Mouse (Mus musculus) B cell, adult 2 months (primary cell): ENCODE data around the gene Abcb1a.
"Not testable (repeated sequence)": the region's sequence is repeated elsewhere in the genome, so short reads cannot be mapped to it uniquely, and the experiment has no call there.

Experiments
- DNase-seq, 2 experiments: peaks; one replicate each; pipeline ENCODE4 v3.0.0; 2022

The Abcb1a gene

DNA sequence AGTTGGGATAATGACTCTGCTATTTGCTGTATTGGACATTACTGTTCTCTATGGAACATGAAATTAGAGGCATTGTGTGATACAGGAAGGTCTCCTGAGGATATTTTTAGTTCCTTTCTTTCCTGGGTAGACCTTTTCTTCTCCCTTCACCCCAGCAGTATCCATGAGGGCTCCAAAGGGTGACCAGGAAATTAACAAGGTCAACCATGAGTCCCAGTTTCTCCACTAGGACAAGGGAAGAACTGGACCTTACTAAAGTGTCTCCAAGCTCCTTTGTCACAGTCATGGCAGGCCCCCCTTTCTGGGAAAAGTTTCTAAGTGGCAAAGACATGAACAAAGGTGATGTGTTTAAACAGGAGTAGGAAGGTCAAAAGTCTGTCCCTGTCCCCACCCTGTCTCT is 72.8 kb downstream of the Abcb1a start:
- no peak for DNase-seq

DNA sequence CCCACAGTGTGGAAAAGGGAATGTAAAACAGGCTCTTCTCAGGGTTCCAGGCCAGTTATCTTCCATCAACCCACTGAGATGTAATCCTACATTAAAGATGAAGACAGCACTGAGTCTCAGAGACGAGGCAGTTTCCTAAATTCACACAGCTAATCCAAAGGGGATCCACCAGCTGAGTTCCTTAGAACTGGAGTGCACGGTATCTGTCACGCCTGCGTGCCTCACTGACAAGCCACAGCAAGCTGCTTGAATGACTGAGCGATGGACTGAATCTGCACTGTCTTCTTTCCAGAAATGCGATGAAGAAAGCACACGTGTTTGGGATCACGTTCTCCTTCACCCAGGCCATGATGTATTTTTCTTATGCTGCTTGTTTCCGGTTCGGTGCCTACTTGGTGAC is 73.4 kb downstream of the Abcb1a start:
- DNase-seq: not testable (repeated sequence)

DNA sequence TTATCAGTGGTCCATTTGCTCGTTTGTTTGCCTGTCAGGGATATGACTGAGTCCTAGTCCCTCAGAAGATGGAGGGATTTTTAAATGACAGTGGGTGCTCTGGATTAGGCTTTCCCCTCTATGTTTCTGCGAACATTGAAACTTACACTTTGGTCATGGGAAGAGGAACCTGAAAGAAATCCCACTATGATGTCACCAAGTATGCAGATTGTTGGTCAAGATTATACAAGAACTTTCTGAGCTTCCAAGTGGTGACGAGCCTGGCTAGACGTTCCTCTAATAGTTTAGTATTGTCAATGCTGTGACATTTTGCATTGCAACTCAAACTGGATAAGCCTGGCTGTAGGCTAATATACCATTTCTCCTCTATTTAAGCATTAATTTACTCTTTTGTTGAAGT is 76.5 kb downstream of the Abcb1a start:
- no peak for DNase-seq

DNA sequence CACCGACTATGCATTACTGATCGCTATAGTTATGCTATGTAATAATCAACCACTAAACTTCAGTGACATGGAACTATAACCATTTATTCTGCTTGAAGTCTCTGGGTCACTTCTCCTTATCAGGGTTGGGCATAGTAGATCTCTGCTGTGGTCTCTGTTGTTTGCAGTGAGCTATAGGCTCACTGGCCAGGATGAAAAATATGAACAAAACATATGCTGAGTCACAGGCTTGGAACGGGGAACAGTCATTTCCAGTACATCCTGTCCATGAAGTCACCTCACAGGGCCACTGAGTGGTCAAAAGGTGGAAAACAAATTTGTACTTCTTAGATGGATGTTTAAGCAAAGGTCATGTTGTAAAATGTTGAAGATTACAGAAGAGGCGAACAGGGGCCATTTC is 77.2 kb downstream of the Abcb1a start:
- DNase-seq: no peak

DNA sequence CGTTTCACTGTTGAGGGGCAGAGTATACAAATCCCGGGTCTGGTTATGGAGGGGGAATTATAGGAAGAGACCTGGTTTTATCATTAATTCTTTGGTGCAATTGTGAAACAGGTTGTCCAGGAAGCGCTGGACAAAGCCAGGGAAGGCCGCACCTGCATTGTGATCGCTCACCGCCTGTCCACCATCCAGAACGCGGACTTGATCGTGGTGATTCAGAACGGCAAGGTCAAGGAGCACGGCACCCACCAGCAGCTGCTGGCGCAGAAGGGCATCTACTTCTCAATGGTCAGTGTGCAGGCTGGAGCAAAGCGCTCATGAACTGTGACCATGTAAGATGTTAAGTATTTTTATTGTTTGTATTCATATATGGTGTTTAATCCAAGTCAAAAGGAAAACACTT is 87.4 kb downstream of the Abcb1a start:
- DNase-seq: not testable (repeated sequence)

DNA sequence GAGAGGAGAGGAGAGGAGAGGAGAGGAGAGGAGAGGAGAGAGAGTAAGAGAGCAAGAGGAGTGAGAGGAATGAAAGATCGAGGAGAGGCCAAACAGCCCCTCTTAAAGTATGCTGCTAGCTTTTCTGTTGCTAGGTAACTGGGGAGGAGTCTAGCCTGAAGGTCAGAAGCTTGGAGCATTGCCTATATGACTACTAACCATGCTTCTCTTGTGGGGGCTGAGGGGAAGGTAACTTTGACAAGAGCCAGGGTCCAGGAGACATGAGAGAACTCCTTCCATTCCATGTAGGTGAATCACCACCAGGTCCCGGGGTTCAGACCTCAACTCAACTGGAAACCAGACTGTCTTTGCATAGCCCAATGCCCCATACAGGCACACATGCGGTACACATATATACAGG is 113.0 kb downstream of the Abcb1a start:
- no peak for DNase-seq

DNA sequence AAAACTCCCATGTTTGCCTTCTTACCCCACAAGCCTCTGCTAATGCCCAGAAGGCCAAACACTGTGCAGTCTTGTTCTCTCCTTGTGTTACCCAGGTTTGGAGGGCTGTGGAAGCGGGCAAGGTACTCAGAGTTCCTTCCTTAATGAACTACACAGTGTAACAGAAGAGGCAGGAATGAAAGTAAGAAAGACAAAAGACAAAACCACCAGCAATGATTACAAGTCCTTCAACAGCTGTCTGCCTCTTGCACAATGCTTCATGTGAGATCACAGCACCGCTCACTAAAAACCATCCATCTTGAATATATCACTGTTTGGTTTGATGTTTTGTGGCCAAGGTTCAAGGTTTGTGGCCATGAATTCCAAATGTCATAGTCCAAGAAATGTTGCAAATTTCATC is 118.4 kb downstream of the Abcb1a start:
- no peak for DNase-seq

DNA sequence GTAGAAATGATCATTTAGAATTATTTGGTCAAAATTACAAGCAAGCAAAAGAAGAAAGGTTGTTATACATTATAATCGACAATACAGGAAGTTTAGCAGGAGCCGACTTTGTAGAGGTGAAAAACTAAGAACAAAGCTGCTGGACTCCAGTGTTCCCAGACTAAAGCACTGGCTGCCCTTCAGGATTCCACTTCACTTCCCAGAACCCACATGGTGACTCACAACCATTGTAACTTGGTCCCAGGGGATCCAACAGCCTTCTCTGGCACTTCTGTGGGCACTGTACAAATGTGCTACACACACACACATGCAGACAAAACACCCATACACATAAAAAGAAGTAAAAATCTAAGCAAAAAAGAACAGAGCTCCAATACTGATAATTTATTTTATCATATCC is 118.9 kb downstream of the Abcb1a start:
- DNase-seq: no peak

DNA sequence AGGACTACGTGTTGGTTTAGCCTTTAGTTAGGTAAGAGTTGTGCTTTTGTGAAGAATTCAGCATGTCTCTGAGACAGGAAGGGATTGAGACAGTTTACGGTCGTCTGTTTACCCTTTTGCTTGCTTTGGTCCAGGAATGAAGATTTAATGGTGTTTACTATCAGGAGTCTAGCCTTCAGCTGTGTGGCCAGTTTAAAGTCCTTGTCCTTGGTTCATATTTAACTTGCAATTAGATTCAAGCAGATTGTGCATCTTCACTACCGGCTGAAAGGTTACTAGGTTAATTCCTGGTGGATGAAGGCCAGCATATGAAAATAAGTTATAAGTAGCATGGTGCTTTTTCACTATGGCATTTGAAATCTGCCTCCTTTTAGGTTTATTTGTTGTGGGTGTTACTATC is 132.4 kb downstream of the Abcb1a start:
- DNase-seq: no peak
